Mouse (Mus musculus): ENCODE results near the gene Brsk2.

DNA sequence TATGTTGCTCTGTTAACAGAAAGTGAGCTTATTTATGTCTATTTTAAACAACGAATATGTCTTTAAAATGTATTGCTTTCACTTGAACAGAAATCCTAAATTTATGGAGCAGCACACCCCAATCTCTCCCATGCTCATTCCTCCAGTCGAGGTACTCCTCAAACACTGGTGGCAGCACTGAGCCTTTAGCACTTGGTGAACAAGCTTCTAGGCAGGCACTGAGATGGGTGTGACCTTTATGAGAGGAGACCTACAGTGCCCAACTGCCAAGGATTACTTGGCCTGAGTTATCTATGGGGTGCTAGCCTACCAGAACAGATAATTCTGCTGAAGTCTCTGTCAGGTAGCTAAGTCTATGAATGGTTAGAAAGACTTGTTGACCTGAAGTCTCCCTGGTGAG lies 70.1 kb downstream of the Brsk2 start:
- peak; percentile 36; the same call in 1 of the 2 replicates for TF ChIP-seq CTCF (IDR thresholded peaks at IDR 0.05; ENCODE audit: borderline replicate concordance, insufficient read depth, low read depth, low read length)
- TF ChIP-seq POLR2A (IDR thresholded peaks at IDR 0.05; ENCODE audit: borderline replicate concordance, insufficient read depth, low read length) = no peak

Measured in cerebellum, adult 2 months (tissue).